Mouse (Mus musculus): ENCODE measurements around the gene Fgfr2. TPM values are rescaled to one million over a fixed set of nuclear protein-coding genes. Genes with fewer than 3 reads are reported as not detected.

Gene Fgfr2
- polyA plus RNA-seq, 1 experiment from 2014 or later: 93.4 TPM

- Histone ChIP-seq H3K27ac (ENCODE audit: low read length) (no peak overlapping the region), H3K9ac (ENCODE audit: low read length) (no peak overlapping the region)
- 73% methylated on average over 5 of the region's 5 CpGs for WGBS
Measured at GRCm38 (mm10) chr7:131951131-131951530, 1172.0 kb downstream of the Fgfr2 start.

GRCm38 (mm10) chr7:131937611-131938010, 1185.5 kb downstream of the Fgfr2 start:
- H3K4me2 ChIP-seq (ENCODE audit: low read depth, low read length): no peak overlapping the region
- no peaks in the 10 kb centered on the region for H3K4me1 ChIP-seq (ENCODE audit: control insufficient read depth, insufficient read depth, low read length)
- no peaks in the 10 kb centered on the region for H3K36me3 ChIP-seq (ENCODE audit: control insufficient read depth, insufficient read depth, low read length)
- WGBS: 74% methylated on average over 3 of the region's 3 CpGs
- H3K9me3 ChIP-seq (replicated peaks; ENCODE audit: control insufficient read depth, low read length): no peaks in the 10 kb centered on the region
- no peak overlapping the region for H3K27ac ChIP-seq (ENCODE audit: low read length)
- H3K9ac ChIP-seq (ENCODE audit: low read length): no peak overlapping the region
- H3K4me3 ChIP-seq (replicated peaks; ENCODE audit: low read length): no peak overlapping the region
- no peak for ATAC-seq (ENCODE audit: insufficient read depth, low FRiP score)
- H3K27me3 ChIP-seq (ENCODE audit: control insufficient read depth, insufficient read depth, low read length): no peaks in the 10 kb centered on the region

More at GRCm38 (mm10) chr7:131951131-131951530, 1172.0 kb downstream of the Fgfr2 start:
- no peaks in the 10 kb centered on the region for H3K27me3 ChIP-seq (ENCODE audit: control insufficient read depth, insufficient read depth, low read length)
- H3K4me2 ChIP-seq (ENCODE audit: low read depth, low read length): no peak overlapping the region
- ATAC-seq (ENCODE audit: insufficient read depth, low FRiP score): no peak
- H3K9me3 ChIP-seq (replicated peaks; ENCODE audit: control insufficient read depth, low read length): no peaks in the 10 kb centered on the region
- H3K4me1 ChIP-seq (ENCODE audit: control insufficient read depth, insufficient read depth, low read length): no peaks in the 10 kb centered on the region
- H3K36me3 ChIP-seq (ENCODE audit: control insufficient read depth, insufficient read depth, low read length): no peaks in the 10 kb centered on the region
- H3K4me3 ChIP-seq (replicated peaks; ENCODE audit: low read length): no peak overlapping the region

GRCm38 (mm10) chr7:131927288-131928050, 1195.7 kb downstream of the Fgfr2 start:
- WGBS: 38% methylated on average over 9 of the region's 9 CpGs
- Histone ChIP-seq H3K9ac (ENCODE audit: low read length) (no peak overlapping the region), H3K27me3 (ENCODE audit: control insufficient read depth, insufficient read depth, low read length) (no peaks in the 10 kb centered on the region), H3K27ac (ENCODE audit: low read length) (no peak overlapping the region), H3K36me3 (ENCODE audit: control insufficient read depth, insufficient read depth, low read length) (no peaks in the 10 kb centered on the region), H3K9me3 (replicated peaks; ENCODE audit: control insufficient read depth, low read length) (no peaks in the 10 kb centered on the region), H3K4me1 (ENCODE audit: control insufficient read depth, insufficient read depth, low read length) (no peaks in the 10 kb centered on the region), H3K4me3 (replicated peaks; ENCODE audit: low read length) (no peak overlapping the region), H3K4me2 (ENCODE audit: low read depth, low read length) (no peak overlapping the region)
- ATAC-seq (ENCODE audit: insufficient read depth, low FRiP score): no peak

GRCm38 (mm10) chr7:131917384-131917783, 1205.8 kb downstream of the Fgfr2 start:
- H3K9me3 ChIP-seq (replicated peaks; ENCODE audit: control insufficient read depth, low read length): no peaks in the 10 kb centered on the region
- H3K27ac ChIP-seq (ENCODE audit: low read length): no peak overlapping the region
- WGBS: 34% methylated on average over 7 of the region's 7 CpGs
- no peak overlapping the region for H3K4me2 ChIP-seq (ENCODE audit: low read depth, low read length)
- no peaks in the 10 kb centered on the region for H3K4me1 ChIP-seq (ENCODE audit: control insufficient read depth, insufficient read depth, low read length)
- ATAC-seq (ENCODE audit: insufficient read depth, low FRiP score): no peak
- no peak overlapping the region for H3K9ac ChIP-seq (ENCODE audit: low read length)
- H3K4me3 ChIP-seq (replicated peaks; ENCODE audit: low read length): no peak overlapping the region
- H3K27me3 ChIP-seq (ENCODE audit: control insufficient read depth, insufficient read depth, low read length): no peaks in the 10 kb centered on the region
- H3K36me3 ChIP-seq (ENCODE audit: control insufficient read depth, insufficient read depth, low read length): no peaks in the 10 kb centered on the region

- WGBS: 32% methylated on average over 4 of the region's 4 CpGs
- H3K27ac ChIP-seq (ENCODE audit: low read length): no peak overlapping the region
- H3K9ac ChIP-seq (ENCODE audit: low read length): no peak overlapping the region
- H3K4me2 ChIP-seq (ENCODE audit: low read depth, low read length): no peak overlapping the region
- no peaks in the 10 kb centered on the region for H3K9me3 ChIP-seq (replicated peaks; ENCODE audit: control insufficient read depth, low read length)
- no peak overlapping the region for H3K4me3 ChIP-seq (replicated peaks; ENCODE audit: low read length)
- no peaks in the 10 kb centered on the region for H3K4me1 ChIP-seq (ENCODE audit: control insufficient read depth, insufficient read depth, low read length)
- no peaks in the 10 kb centered on the region for H3K27me3 ChIP-seq (ENCODE audit: control insufficient read depth, insufficient read depth, low read length)
- H3K36me3 ChIP-seq (ENCODE audit: control insufficient read depth, insufficient read depth, low read length): no peaks in the 10 kb centered on the region
- no peak for ATAC-seq (ENCODE audit: insufficient read depth, low FRiP score)
Measured at GRCm38 (mm10) chr7:131909611-131910010, 1213.5 kb downstream of the Fgfr2 start.

- H3K27ac ChIP-seq (ENCODE audit: low read length): no peak overlapping the region
- 82% methylated on average over 10 of the region's 10 CpGs for WGBS
- no peak for ATAC-seq (ENCODE audit: insufficient read depth, low FRiP score)
- H3K4me2 ChIP-seq (ENCODE audit: low read depth, low read length): no peak overlapping the region
- H3K4me3 ChIP-seq (replicated peaks; ENCODE audit: low read length): no peak overlapping the region
- H3K36me3 ChIP-seq (ENCODE audit: control insufficient read depth, insufficient read depth, low read length): no peaks in the 10 kb centered on the region
- no peaks in the 10 kb centered on the region for H3K9me3 ChIP-seq (replicated peaks; ENCODE audit: control insufficient read depth, low read length)
- H3K4me1 ChIP-seq (ENCODE audit: control insufficient read depth, insufficient read depth, low read length): no peaks in the 10 kb centered on the region
- no peaks in the 10 kb centered on the region for H3K27me3 ChIP-seq (ENCODE audit: control insufficient read depth, insufficient read depth, low read length)
- H3K9ac ChIP-seq (ENCODE audit: low read length): no peak overlapping the region
Measured at GRCm38 (mm10) chr7:131906499-131907190, 1216.5 kb downstream of the Fgfr2 start.

GRCm38 (mm10) chr7:131899356-131899755, 1223.8 kb downstream of the Fgfr2 start:
- WGBS: 3% methylated on average over 2 of the region's 2 CpGs

GRCm38 (mm10) chr7:131897282-131897681, 1225.9 kb downstream of the Fgfr2 start:
- H3K4me1 ChIP-seq (ENCODE audit: control insufficient read depth, insufficient read depth, low read length): no peaks in the 10 kb centered on the region
- no peaks in the 10 kb centered on the region; the same call in 1 of the 2 replicates for H3K27me3 ChIP-seq (ENCODE audit: control insufficient read depth, insufficient read depth, low read length)
- H3K4me2 ChIP-seq (ENCODE audit: low read depth, low read length): no peak overlapping the region
- H3K9ac ChIP-seq (ENCODE audit: low read length): no peak overlapping the region
- H3K9me3 ChIP-seq (replicated peaks; ENCODE audit: control insufficient read depth, low read length): 0 out of 2 replicates have a peak, but pooled peaks cover 5% of the 10 kb centered on the region
- no peak overlapping the region for H3K4me3 ChIP-seq (replicated peaks; ENCODE audit: low read length)
- 16% methylated on average over 4 of the region's 4 CpGs for WGBS
- no peak overlapping the region for H3K27ac ChIP-seq (ENCODE audit: low read length)
- ATAC-seq (ENCODE audit: insufficient read depth, low FRiP score): no peak
- no peaks in the 10 kb centered on the region for H3K36me3 ChIP-seq (ENCODE audit: control insufficient read depth, insufficient read depth, low read length)

More at GRCm38 (mm10) chr7:131899356-131899755, 1223.8 kb downstream of the Fgfr2 start:
- H3K9me3 ChIP-seq (replicated peaks; ENCODE audit: control insufficient read depth, low read length): 0 out of 2 replicates have a peak, but pooled peaks cover 3% of the 10 kb centered on the region
- no peaks in the 10 kb centered on the region for H3K4me1 ChIP-seq (ENCODE audit: control insufficient read depth, insufficient read depth, low read length)
- H3K4me2 ChIP-seq (ENCODE audit: low read depth, low read length): no peak overlapping the region
- no peak overlapping the region for H3K4me3 ChIP-seq (replicated peaks; ENCODE audit: low read length)
- ATAC-seq (ENCODE audit: insufficient read depth, low FRiP score): no peak
- no peaks in the 10 kb centered on the region for H3K36me3 ChIP-seq (ENCODE audit: control insufficient read depth, insufficient read depth, low read length)
- no peak overlapping the region for H3K27ac ChIP-seq (ENCODE audit: low read length)
- no peak overlapping the region for H3K9ac ChIP-seq (ENCODE audit: low read length)
- no peaks in the 10 kb centered on the region; the same call in 1 of the 2 replicates for H3K27me3 ChIP-seq (ENCODE audit: control insufficient read depth, insufficient read depth, low read length)

GRCm38 (mm10) chr7:131882824-131883223, 1240.3 kb downstream of the Fgfr2 start:
- H3K9ac ChIP-seq (ENCODE audit: low read length): no peak overlapping the region
- no peaks in the 10 kb centered on the region for H3K36me3 ChIP-seq (ENCODE audit: control insufficient read depth, insufficient read depth, low read length)
- no peak overlapping the region for H3K4me2 ChIP-seq (ENCODE audit: low read depth, low read length)
- WGBS: 64% methylated on average over 6 of the region's 6 CpGs
- no peak overlapping the region for H3K27ac ChIP-seq (ENCODE audit: low read length)
- no peaks in the 10 kb centered on the region for H3K27me3 ChIP-seq (ENCODE audit: control insufficient read depth, insufficient read depth, low read length)
- ATAC-seq (ENCODE audit: insufficient read depth, low FRiP score): no peak
- H3K4me1 ChIP-seq (ENCODE audit: control insufficient read depth, insufficient read depth, low read length): no peaks in the 10 kb centered on the region
- H3K9me3 ChIP-seq (replicated peaks; ENCODE audit: control insufficient read depth, low read length): no peaks in the 10 kb centered on the region
- no peak overlapping the region for H3K4me3 ChIP-seq (replicated peaks; ENCODE audit: low read length)

Measured in stomach, embryonic 16.5 days (tissue).